Mouse (Mus musculus): ENCODE results near the gene Creb3l2.

GRCm38 (mm10) chr6:37483262-37483661 is 41.3 kb upstream of the Creb3l2 start:
- no peak for TF ChIP-seq CTCF (IDR thresholded peaks at IDR 0.05; ENCODE audit: extremely low read depth, insufficient read length, insufficient replicate concordance, low read depth, low read length)
- TF ChIP-seq POLR2A (IDR thresholded peaks at IDR 0.05; ENCODE audit: low read depth, low read length), result no peak
